Mouse (Mus musculus) hindbrain, embryonic 13.5 days (tissue): ENCODE measurements at regions not wholly inside any gene's neighbourhood (a gene's known extent, or its start where the extent isn't known, plus 50 kb on each side); places are given as distances from the start of the nearest gene placed in this dataset.
"Not testable (repeated sequence)": the region's sequence is repeated elsewhere in the genome, so short reads cannot be mapped to it uniquely, and the experiment has no call there.

Source experiments
- ATAC-seq: fragments of 200-750 bp; cut with Nextera tagmentation; 2 replicates; pipeline ENCODE4 v1.8.0; 2017; ENCODE audit warnings: moderate TSS enrichment; ENCODE audit not compliant: low FRiP score
- H3K27ac ChIP-seq: fragments of 300-500 bp; sonication (generic); 2 replicates; pipeline ENCODE4 v1.5.1; 2015; ENCODE audit warnings: inconsistent platforms, mild to moderate bottlenecking, moderate library complexity
- H3K27me3 ChIP-seq: fragments of 300-500 bp; sonication (generic); 2 replicates; pipeline ENCODE4 v1.6.1; 2015; ENCODE audit warnings: mild to moderate bottlenecking, inconsistent platforms
- H3K36me3 ChIP-seq: fragments of 300-500 bp; sonication (generic); 2 replicates; pipeline ENCODE4 v1.6.1; 2015; ENCODE audit warnings: mild to moderate bottlenecking, inconsistent platforms
- H3K4me1 ChIP-seq: fragments of 300-500 bp; sonication (generic); replicated peaks from 2 replicates; pipeline ENCODE4 v1.6.1; 2015; ENCODE audit warnings: inconsistent platforms
- H3K4me2 ChIP-seq: fragments of 300-500 bp; sonication (generic); 2 replicates; pipeline ENCODE4 v1.6.1; 2015; ENCODE audit warnings: inconsistent platforms, mild to moderate bottlenecking, moderate library complexity
- H3K4me3 ChIP-seq: fragments of 300-500 bp; sonication (generic); 2 replicates; pipeline ENCODE4 v1.5.1; 2015; ENCODE audit warnings: mild to moderate bottlenecking, inconsistent platforms
- H3K9ac ChIP-seq: fragments of 300-500 bp; sonication (generic); 2 replicates; pipeline ENCODE4 v1.6.1; 2015; ENCODE audit warnings: mild to moderate bottlenecking, inconsistent platforms
- H3K9me3 ChIP-seq: fragments of 300-500 bp; sonication (generic); 2 replicates; pipeline ENCODE4 v1.6.1; 2016; ENCODE audit warnings: inconsistent platforms
- WGBS: fragments of 180-500 bp; shearing (Covaris S2); methylation state at CpG from one replicate; pipeline ENCODE4 v1.1.7; 2015; 5-methylcytosine and 5-hydroxymethylcytosine counted together

GRCm38 (mm10) chrX:19341231-19342007, 139.7 kb downstream of the Tex13c3 start:
- not testable (repeated sequence) for H3K4me2 ChIP-seq, H3K9ac ChIP-seq, H3K4me3 ChIP-seq, H3K27me3 ChIP-seq, H3K27ac ChIP-seq, ATAC-seq, H3K9me3 ChIP-seq, H3K4me1 ChIP-seq, H3K36me3 ChIP-seq
- WGBS = 72% methylated on average over 3 of the region's 3 CpGs

GRCm38 (mm10) chrX:19313286-19313685, 167.8 kb downstream of the Tex13c3 start:
- no peaks in the 10 kb centered on the region for H3K27me3 ChIP-seq
- no peak overlapping the region for H3K27ac ChIP-seq
- H3K9me3 ChIP-seq = no peaks in the 10 kb centered on the region
- H3K4me3 ChIP-seq = no peak overlapping the region
- H3K4me1 ChIP-seq = no peaks in the 10 kb centered on the region
- no peak for ATAC-seq
- WGBS = 67% methylated on average over 2 of the region's 2 CpGs
- no peak overlapping the region for H3K4me2 ChIP-seq
- no peak overlapping the region for H3K9ac ChIP-seq
- H3K36me3 ChIP-seq = no peaks in the 10 kb centered on the region

GRCm38 (mm10) chrX:19311809-19312559, 169.1 kb downstream of the Tex13c3 start:
- H3K4me3 ChIP-seq = no peak overlapping the region
- H3K27ac ChIP-seq = no peak overlapping the region
- no peaks in the 10 kb centered on the region for H3K9me3 ChIP-seq
- no peak overlapping the region for H3K9ac ChIP-seq
- no peaks in the 10 kb centered on the region for H3K4me1 ChIP-seq
- 79% methylated on average over 1 of the region's 1 CpGs for WGBS
- H3K4me2 ChIP-seq = no peak overlapping the region
- no peaks in the 10 kb centered on the region for H3K36me3 ChIP-seq
- ATAC-seq = no peak
- no peaks in the 10 kb centered on the region for H3K27me3 ChIP-seq

- no peak overlapping the region for H3K4me2 ChIP-seq
- no peaks in the 10 kb centered on the region for H3K4me1 ChIP-seq
- no peak overlapping the region for H3K9ac ChIP-seq
- H3K36me3 ChIP-seq = no peaks in the 10 kb centered on the region
- no peak overlapping the region for H3K4me3 ChIP-seq
- ATAC-seq = no peak
- no peaks in the 10 kb centered on the region for H3K9me3 ChIP-seq
- WGBS = 71% methylated on average over 1 of the region's 1 CpGs
- H3K27ac ChIP-seq = no peak overlapping the region
- H3K27me3 ChIP-seq = no peaks in the 10 kb centered on the region
Measured at GRCm38 (mm10) chrX:19311377-19311776, 169.7 kb downstream of the Tex13c3 start.

GRCm38 (mm10) chrX:19288171-19288570, 192.9 kb downstream of the Tex13c3 start:
- Histone ChIP-seq H3K27ac (no peak overlapping the region), H3K27me3 (no peaks in the 10 kb centered on the region), H3K4me1 (no peaks in the 10 kb centered on the region), H3K9ac (no peak overlapping the region), H3K9me3 (no peaks in the 10 kb centered on the region), H3K4me2 (no peak overlapping the region), H3K4me3 (no peak overlapping the region), H3K36me3 (no peaks in the 10 kb centered on the region)
- ATAC-seq = no peak
- WGBS = 85% methylated on average over 2 of the region's 2 CpGs

- WGBS = 87% methylated on average over 5 of the region's 5 CpGs
- ATAC-seq = no peak
- H3K27me3 ChIP-seq = no peaks in the 10 kb centered on the region
Measured at GRCm38 (mm10) chrX:19286431-19286830, 194.7 kb downstream of the Tex13c3 start.

GRCm38 (mm10) chrX:19285773-19286172, 195.3 kb downstream of the Tex13c3 start:
- no peak overlapping the region for H3K9ac ChIP-seq
- H3K36me3 ChIP-seq = no peaks in the 10 kb centered on the region
- H3K9me3 ChIP-seq = no peaks in the 10 kb centered on the region
- no peak overlapping the region for H3K4me2 ChIP-seq
- no peak for ATAC-seq
- 75% methylated on average over 4 of the region's 4 CpGs for WGBS
- no peaks in the 10 kb centered on the region for H3K27me3 ChIP-seq
- no peak overlapping the region for H3K4me3 ChIP-seq
- H3K27ac ChIP-seq = no peak overlapping the region
- no peaks in the 10 kb centered on the region for H3K4me1 ChIP-seq

More at GRCm38 (mm10) chrX:19286431-19286830, 194.7 kb downstream of the Tex13c3 start:
- Histone ChIP-seq H3K9ac (no peak overlapping the region), H3K27ac (no peak overlapping the region), H3K4me2 (no peak overlapping the region), H3K4me1 (no peaks in the 10 kb centered on the region), H3K9me3 (no peaks in the 10 kb centered on the region), H3K4me3 (no peak overlapping the region), H3K36me3 (no peaks in the 10 kb centered on the region)

GRCm38 (mm10) chrX:19283078-19283477, 198.0 kb downstream of the Tex13c3 start:
- Histone ChIP-seq H3K9ac (no peak overlapping the region), H3K27ac (no peak overlapping the region), H3K4me1 (no peaks in the 10 kb centered on the region), H3K9me3 (no peaks in the 10 kb centered on the region), H3K4me3 (no peak overlapping the region), H3K27me3 (no peaks in the 10 kb centered on the region), H3K36me3 (no peaks in the 10 kb centered on the region), H3K4me2 (no peak overlapping the region)
- no peak for ATAC-seq
- 71% methylated on average over 3 of the region's 3 CpGs for WGBS

- Histone ChIP-seq H3K4me1 (no peaks in the 10 kb centered on the region), H3K27me3 (no peaks in the 10 kb centered on the region), H3K9me3 (no peaks in the 10 kb centered on the region), H3K9ac (no peak overlapping the region), H3K36me3 (no peaks in the 10 kb centered on the region), H3K27ac (no peak overlapping the region), H3K4me3 (no peak overlapping the region), H3K4me2 (no peak overlapping the region)
- ATAC-seq = no peak
Measured at GRCm38 (mm10) chrX:19264237-19264636, 216.9 kb downstream of the Tex13c3 start.

- no peak for ATAC-seq
Measured at GRCm38 (mm10) chrX:19246777-19247619, 234.1 kb downstream of the Tex13c3 start.

GRCm38 (mm10) chrX:19237738-19238261, 243.3 kb downstream of the Tex13c3 start:
- no peak overlapping the region for H3K27ac ChIP-seq
- peak overlapping the region; percentile 47 for H3K4me3 ChIP-seq
- peak; percentile 94 for ATAC-seq
- H3K4me1 ChIP-seq = no peaks in the 10 kb centered on the region
- no peaks in the 10 kb centered on the region for H3K27me3 ChIP-seq
- H3K9ac ChIP-seq = peak overlapping the region; percentile 61
- no peaks in the 10 kb centered on the region for H3K9me3 ChIP-seq
- H3K4me2 ChIP-seq = peak overlapping the region; percentile 68
- no peaks in the 10 kb centered on the region for H3K36me3 ChIP-seq
- 11% methylated on average over 8 of the region's 26 CpGs for WGBS

More at GRCm38 (mm10) chrX:19246777-19247619, 234.1 kb downstream of the Tex13c3 start:
- H3K4me1 ChIP-seq = no peaks in the 10 kb centered on the region
- H3K4me3 ChIP-seq = no peak overlapping the region
- no peaks in the 10 kb centered on the region for H3K9me3 ChIP-seq
- H3K4me2 ChIP-seq = no peak overlapping the region
- no peak overlapping the region for H3K9ac ChIP-seq
- H3K27me3 ChIP-seq = no peaks in the 10 kb centered on the region
- no peak overlapping the region for H3K27ac ChIP-seq
- H3K36me3 ChIP-seq = no peaks in the 10 kb centered on the region
- 83% methylated on average over 2 of the region's 2 CpGs for WGBS
